Mouse (Mus musculus) midbrain, embryonic 15.5 days (tissue): ENCODE data around the gene Egfr. TPM values are rescaled to one million over a fixed set of nuclear protein-coding genes. Genes with fewer than 3 reads are reported as not detected.

Experiments used
- ATAC-seq: fragments of 200-750 bp; cut with Nextera tagmentation; replicated peaks from 2 replicates; pipeline ENCODE4 v1.8.0; 2017; ENCODE audit warnings: moderate TSS enrichment
- H3K27ac ChIP-seq: fragments of 300-500 bp; sonication (generic); 2 replicates; pipeline ENCODE4 v1.5.1; 2015; ENCODE audit warnings: mild to moderate bottlenecking, inconsistent platforms
- H3K27me3 ChIP-seq: fragments of 300-500 bp; sonication (generic); replicated peaks from 2 replicates; pipeline ENCODE4 v1.6.1; 2015; ENCODE audit warnings: inconsistent platforms
- H3K36me3 ChIP-seq: fragments of 300-500 bp; sonication (generic); replicated peaks from 2 replicates; pipeline ENCODE4 v1.6.1; 2015; ENCODE audit warnings: inconsistent platforms
- H3K4me1 ChIP-seq: fragments of 300-500 bp; sonication (generic); 2 replicates; pipeline ENCODE4 v1.6.1; 2015; ENCODE audit warnings: inconsistent platforms
- H3K4me2 ChIP-seq: fragments of 300-500 bp; sonication (generic); 2 replicates; pipeline ENCODE4 v1.6.1; 2015; ENCODE audit warnings: inconsistent platforms, mild to moderate bottlenecking, moderate library complexity
- H3K4me3 ChIP-seq: fragments of 300-500 bp; sonication (generic); 2 replicates; pipeline ENCODE4 v1.5.1; 2015; ENCODE audit warnings: mild to moderate bottlenecking, inconsistent platforms
- H3K9ac ChIP-seq: fragments of 300-500 bp; sonication (generic); 2 replicates; pipeline ENCODE4 v1.6.1; 2015; ENCODE audit warnings: mild to moderate bottlenecking, inconsistent platforms
- H3K9me3 ChIP-seq: fragments of 300-500 bp; sonication (generic); 2 replicates; pipeline ENCODE4 v1.6.1; 2016; ENCODE audit warnings: inconsistent platforms
- WGBS: fragments of 180-500 bp; shearing (Covaris S2); methylation state at CpG from one replicate; pipeline ENCODE4 v1.1.7; 2015; ENCODE audit warnings: mixed read lengths; 5-methylcytosine and 5-hydroxymethylcytosine counted together
- polyA plus RNA-seq: library from polyadenylated mRNA; unstranded; fragments of >200 nt; fragmentation: Nextera tagmentation; extraction: Ambion mirVana; gene quantifications from 2 replicates; pipeline ENCODE4 v1.2.1, GENCODE M21; 2015

Egfr gene
- polyA plus RNA-seq, 1 experiment from 2014 or later = 4.3 TPM

DNA sequence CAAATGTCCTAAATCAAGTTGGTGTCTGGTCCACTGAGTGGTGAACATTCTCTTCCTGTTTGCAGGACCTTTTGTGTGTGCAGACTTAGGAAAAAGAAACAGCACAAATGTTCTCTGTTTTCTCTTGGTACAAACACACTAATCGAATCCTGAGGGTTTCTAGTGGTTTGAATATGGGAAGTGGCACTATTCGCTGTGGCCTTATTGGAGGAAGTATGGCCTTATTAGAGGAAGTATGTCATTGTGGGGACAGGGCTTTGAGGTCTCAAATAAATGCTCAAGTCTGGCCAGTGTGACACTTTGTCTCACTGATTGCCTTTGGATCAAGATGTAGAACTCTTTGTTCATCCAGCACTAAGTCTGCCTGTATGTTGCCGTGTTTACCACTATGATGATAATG is 180.2 kb downstream of the Egfr start:
- no peak overlapping the region for H3K4me2 ChIP-seq
- H3K27ac ChIP-seq = no peak overlapping the region
- 97% methylated on average over 3 of the region's 3 CpGs for WGBS
- no peak overlapping the region for H3K9ac ChIP-seq
- H3K36me3 ChIP-seq = no peaks in the 10 kb centered on the region
- H3K27me3 ChIP-seq = no peaks in the 10 kb centered on the region
- H3K4me3 ChIP-seq = no peak overlapping the region
- no peaks in the 10 kb centered on the region for H3K4me1 ChIP-seq
- no peaks in the 10 kb centered on the region for H3K9me3 ChIP-seq
- ATAC-seq = no peak

DNA sequence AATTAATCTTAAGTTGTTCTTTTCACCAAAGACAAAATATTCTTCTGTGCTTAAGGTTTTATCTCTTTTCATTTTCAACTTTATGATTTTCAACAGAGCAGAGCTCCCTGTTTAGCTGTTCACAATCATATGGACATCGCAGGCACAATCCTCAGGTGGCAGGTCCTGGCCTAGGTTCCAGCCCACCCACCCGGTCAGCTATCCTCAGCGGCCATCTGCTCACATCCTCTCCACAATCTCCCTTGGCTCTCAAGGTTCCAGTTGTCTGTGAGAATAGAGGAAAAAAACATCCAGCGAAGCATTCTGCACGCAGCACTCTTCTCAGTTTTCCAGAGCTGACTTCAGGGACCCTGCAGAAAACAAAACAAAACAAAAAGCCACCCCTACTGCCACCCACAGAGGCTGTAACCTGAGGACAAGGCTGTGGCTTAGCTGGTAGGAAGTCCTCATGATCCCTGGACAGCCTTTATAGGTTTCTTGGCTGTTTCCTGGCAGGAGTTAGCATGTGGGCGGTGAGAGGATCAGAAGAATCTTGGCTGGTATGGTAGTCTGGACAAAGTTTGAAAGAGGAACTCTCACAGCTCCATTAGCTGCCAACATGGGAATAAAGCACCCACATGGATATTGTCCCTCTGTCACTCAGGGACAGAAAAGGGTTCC is 183.7 kb downstream of the Egfr start:
- no peak overlapping the region for H3K4me3 ChIP-seq
- H3K4me2 ChIP-seq = no peak overlapping the region
- no peak overlapping the region for H3K27ac ChIP-seq
- no peaks in the 10 kb centered on the region for H3K27me3 ChIP-seq
- no peak overlapping the region for H3K9ac ChIP-seq
- no peaks in the 10 kb centered on the region for H3K36me3 ChIP-seq
- WGBS = 74% methylated on average over 6 of the region's 6 CpGs
- H3K9me3 ChIP-seq = no peaks in the 10 kb centered on the region
- ATAC-seq = no peak
- no peaks in the 10 kb centered on the region for H3K4me1 ChIP-seq

DNA sequence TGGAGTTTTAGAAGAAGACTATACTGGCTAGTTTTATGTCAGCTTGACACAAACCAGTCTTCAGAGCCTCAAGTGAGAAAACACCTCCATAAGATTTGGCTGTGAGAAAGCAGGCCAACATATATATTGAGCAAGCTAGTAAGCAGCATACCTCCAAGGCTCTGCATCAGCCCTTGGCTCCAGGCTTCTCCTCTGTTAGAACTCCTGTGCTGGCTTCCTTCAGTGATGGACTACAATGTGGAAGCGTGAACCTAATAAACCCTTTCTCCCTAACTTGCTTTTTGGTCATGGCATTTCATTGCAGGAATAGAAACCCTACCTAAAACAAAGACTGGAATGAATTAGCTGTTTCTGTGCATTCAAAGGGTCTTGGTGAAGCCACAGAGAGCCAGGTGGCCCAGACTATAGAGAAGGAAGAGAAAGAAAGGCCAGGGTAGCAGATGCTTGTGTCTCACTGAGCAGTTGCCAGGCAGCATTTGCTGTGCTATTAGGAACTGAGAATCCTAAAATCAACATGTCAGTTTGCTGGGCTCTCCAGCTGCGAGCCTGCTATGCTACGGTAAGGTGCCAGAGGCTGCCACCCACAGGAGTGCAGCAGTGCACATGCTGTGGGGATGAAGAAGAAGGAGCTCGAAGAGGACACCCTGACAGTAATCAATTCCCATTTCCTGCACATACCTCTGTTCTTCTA is 189.2 kb downstream of the Egfr start:
- 33% methylated on average over 4 of the region's 4 CpGs for WGBS

DNA sequence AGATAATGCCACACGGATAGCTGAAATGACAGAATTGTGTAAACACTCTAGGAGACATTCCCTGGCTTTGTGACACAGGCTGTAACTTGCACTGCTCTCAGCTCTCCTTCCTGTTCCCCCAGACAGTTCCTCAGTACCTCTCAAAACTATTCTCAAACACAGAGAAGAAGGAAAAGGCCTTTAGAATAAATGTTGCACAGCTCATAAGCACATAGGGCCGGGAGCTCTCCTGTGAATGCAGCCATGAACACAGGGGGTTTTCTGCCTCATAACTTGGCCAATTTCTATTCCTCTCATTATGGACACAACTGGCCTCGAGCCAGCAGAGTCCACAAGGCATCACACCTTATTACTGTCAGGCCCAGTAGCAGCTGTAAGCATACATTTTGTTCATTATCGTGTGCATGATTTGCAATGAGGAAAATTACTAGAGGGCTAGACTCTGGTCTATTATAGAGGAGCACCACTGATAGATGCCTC is 190.0 kb downstream of the Egfr start:
- Histone ChIP-seq H3K9ac (no peak overlapping the region), H3K4me3 (no peak overlapping the region), H3K4me1 (no peaks in the 10 kb centered on the region), H3K27ac (0 out of 2 replicates have a peak overlapping the region, but pooled peaks have one; percentile 27), H3K4me2 (no peak overlapping the region), H3K36me3 (no peaks in the 10 kb centered on the region), H3K27me3 (no peaks in the 10 kb centered on the region), H3K9me3 (no peaks in the 10 kb centered on the region)
- WGBS = 53% methylated on average over 4 of the region's 4 CpGs
- peak; percentile 77 for ATAC-seq

More for the DNA sequence above, 189.2 kb downstream of the Egfr start:
- no peak overlapping the region for H3K9ac ChIP-seq
- H3K4me3 ChIP-seq = no peak overlapping the region
- no peaks in the 10 kb centered on the region for H3K9me3 ChIP-seq
- peak overlapping the region; percentile 27; the same call in 1 of the 2 replicates for H3K27ac ChIP-seq
- no peaks in the 10 kb centered on the region for H3K36me3 ChIP-seq
- peak; percentile 84 for ATAC-seq
- no peaks in the 10 kb centered on the region for H3K27me3 ChIP-seq
- no peaks in the 10 kb centered on the region for H3K4me1 ChIP-seq
- H3K4me2 ChIP-seq = no peak overlapping the region

DNA sequence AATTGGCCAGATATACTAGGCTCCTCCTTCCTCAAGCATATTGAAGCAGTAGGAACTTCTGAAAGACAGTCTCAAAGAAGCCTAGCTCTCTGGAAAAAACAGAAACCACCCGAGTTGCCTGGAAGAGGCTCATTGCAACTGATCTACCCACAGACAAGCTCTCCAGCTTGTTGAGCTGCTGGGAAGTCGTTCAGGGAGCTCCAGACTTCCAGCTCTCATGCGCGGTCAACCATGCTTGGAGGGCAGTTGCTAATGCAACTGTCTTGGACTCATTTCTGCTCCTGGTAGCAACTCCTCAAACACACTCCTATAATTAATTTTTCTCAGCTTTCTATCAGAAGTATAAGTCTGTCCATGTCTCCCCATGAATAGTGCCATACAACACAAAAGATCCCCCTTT is 191.0 kb downstream of the Egfr start:
- Histone ChIP-seq H3K4me3 (no peak overlapping the region), H3K9me3 (no peaks in the 10 kb centered on the region), H3K4me2 (no peak overlapping the region), H3K4me1 (no peaks in the 10 kb centered on the region), H3K27me3 (no peaks in the 10 kb centered on the region), H3K27ac (no peak overlapping the region), H3K36me3 (no peaks in the 10 kb centered on the region), H3K9ac (no peak overlapping the region)
- 91% methylated on average over 4 of the region's 4 CpGs for WGBS
- no peak for ATAC-seq

DNA sequence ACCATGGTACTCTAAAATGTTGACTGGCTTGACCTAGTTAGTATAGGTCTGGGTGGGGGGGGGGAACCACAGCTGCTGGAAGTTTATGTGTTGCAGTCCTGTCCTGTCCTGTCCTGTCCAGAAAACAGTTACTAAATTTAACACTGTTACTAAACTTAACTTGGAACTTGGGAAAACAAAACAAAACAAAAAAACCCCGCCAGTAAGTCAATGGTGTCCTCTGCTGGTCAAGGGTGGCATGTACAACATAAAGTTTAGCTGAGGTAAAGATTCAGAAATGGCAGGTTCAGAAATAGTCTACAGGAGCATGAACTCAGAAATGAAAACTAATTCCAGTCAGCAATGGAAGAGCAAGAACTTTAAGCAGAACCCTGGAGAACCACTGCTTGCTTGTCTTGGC is 196.8 kb downstream of the Egfr start:
- Histone ChIP-seq H3K27me3 (no peaks in the 10 kb centered on the region), H3K9ac (no peak overlapping the region), H3K4me2 (no peak overlapping the region), H3K36me3 (no peaks in the 10 kb centered on the region), H3K4me1 (peaks cover 12% of the 10 kb centered on the region), H3K4me3 (no peak overlapping the region), H3K27ac (no peak overlapping the region), H3K9me3 (no peaks in the 10 kb centered on the region)
- ATAC-seq = no peak
- 39% methylated on average over 1 of the region's 1 CpGs for WGBS

DNA sequence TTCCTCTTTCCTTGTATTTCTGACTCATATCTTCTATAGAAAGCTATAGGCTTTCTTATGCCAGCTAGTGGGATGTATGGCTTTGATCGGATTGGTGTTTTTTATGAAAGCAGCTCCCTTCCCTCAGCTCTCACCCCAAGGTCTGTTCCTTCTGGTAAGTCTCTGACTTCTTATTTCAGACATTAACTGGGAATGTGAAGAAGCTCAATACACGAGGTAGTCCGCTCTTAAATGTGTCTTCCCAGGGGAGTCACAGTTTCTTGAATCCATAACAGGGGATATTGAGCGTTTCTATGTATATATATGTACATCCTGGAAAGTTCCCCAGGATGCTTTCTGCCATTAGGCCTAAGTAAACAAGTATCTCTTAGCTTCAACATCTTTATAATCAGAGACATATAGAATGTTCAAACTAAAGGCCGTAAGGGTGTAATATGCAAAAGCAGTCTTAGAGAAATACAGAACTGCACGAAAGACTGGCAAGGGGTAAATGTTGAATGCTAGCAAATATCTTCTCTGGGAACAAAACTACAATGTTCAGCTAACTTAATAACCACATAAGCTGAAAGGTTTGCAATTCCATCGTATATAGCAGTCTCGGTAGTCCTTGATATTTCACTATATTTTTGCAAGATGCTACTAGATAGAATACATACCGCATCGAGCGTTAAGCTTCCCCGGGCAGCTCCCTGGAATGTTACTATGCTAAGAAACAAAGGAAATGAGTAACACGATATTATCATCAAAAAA is 198.4 kb downstream of the Egfr start:
- no peaks in the 10 kb centered on the region for H3K27me3 ChIP-seq
- ATAC-seq = no peak
- 53% methylated on average over 13 of the region's 13 CpGs for WGBS
- peaks cover 12% of the 10 kb centered on the region for H3K4me1 ChIP-seq
- H3K27ac ChIP-seq = no peak overlapping the region
- H3K36me3 ChIP-seq = no peaks in the 10 kb centered on the region
- peak overlapping the region; percentile 95 for H3K4me2 ChIP-seq
- H3K9ac ChIP-seq = 0 out of 2 replicates have a peak overlapping the region, but pooled peaks have one; percentile 17
- H3K9me3 ChIP-seq = no peaks in the 10 kb centered on the region
- H3K4me3 ChIP-seq = peak overlapping the region; percentile 69

DNA sequence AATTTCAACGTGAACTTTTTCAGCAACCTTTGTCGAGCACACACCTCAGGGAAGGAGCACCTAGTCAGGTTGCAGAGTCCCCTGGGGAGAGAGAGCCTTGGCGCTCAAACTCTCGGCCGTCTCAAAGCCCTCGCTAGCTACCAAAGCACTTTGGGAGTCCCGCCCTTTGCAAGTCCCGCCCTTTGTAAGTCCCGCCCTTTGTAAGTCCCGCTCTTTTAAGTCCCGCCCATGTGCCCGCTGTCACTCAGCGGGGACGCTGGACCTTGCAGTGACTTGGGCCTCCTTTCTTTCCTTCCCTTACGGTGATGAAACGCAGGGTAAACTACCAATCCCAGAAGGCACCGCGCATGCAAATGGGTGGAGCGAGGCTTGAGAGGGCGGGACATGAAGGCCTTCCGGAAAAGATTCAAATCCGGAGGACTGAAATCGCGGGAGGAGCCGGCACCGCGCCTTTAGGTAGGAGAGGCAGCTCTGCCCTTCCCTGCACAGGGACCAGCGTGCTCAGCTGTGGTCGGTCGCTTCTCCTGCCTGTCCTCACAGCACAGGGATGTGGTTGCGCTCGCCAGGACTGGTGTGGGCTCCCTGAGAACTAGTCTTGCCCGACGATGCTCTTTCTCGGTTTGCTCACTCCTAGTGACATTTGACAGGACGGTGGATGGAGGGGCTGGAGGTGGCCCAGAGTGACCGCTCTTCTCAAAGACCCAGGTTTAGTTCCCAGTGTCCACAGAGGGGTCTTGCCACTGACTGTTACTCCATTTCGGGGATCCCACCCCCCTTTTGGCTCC is 199.2 kb downstream of the Egfr start, which contains the start of gene Fbxo48:
TSS of gene Fbxo48 (plus strand) at position 400 of the 785 bp plus-strand sequence.
- peak within 1 kb of the TSS; percentile 62 for H3K9ac ChIP-seq
- H3K27ac ChIP-seq = no peak within 1 kb of the TSS
- peaks cover 12% of the 10 kb centered on the region for H3K4me1 ChIP-seq
- H3K4me2 ChIP-seq = peak within 1 kb of the TSS; percentile 95
- no peaks in the 10 kb centered on the region for H3K9me3 ChIP-seq
- no peaks in the 10 kb centered on the region for H3K36me3 ChIP-seq
- peak within 1 kb of the TSS; percentile 69 for H3K4me3 ChIP-seq
- ATAC-seq = peak; percentile 100
- WGBS = under 1% methylated on average over 38 of the region's 38 CpGs
- H3K27me3 ChIP-seq = no peaks in the 10 kb centered on the region

DNA sequence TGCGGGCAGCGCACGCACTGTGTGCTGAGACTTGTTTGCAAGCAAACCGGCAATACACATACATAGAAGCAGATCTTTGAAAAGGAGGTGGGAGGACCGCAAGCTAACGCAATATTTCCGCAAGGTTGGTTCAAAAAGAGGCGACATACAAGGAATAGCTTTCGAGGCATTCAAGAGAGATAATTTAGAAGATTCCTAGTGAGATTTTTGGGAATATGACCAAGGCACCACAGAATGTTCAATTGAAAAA is 199.7 kb downstream of the Egfr start:
- 6% methylated on average over 9 of the region's 9 CpGs for WGBS
- ATAC-seq = no peak
- no peaks in the 10 kb centered on the region for H3K27me3 ChIP-seq
- H3K4me2 ChIP-seq = peak overlapping the region; percentile 95
- H3K4me1 ChIP-seq = peaks cover 12% of the 10 kb centered on the region
- H3K9me3 ChIP-seq = no peaks in the 10 kb centered on the region
- no peaks in the 10 kb centered on the region for H3K36me3 ChIP-seq
- peak overlapping the region; percentile 69 for H3K4me3 ChIP-seq
- H3K27ac ChIP-seq = no peak overlapping the region
- peak overlapping the region; percentile 62 for H3K9ac ChIP-seq

DNA sequence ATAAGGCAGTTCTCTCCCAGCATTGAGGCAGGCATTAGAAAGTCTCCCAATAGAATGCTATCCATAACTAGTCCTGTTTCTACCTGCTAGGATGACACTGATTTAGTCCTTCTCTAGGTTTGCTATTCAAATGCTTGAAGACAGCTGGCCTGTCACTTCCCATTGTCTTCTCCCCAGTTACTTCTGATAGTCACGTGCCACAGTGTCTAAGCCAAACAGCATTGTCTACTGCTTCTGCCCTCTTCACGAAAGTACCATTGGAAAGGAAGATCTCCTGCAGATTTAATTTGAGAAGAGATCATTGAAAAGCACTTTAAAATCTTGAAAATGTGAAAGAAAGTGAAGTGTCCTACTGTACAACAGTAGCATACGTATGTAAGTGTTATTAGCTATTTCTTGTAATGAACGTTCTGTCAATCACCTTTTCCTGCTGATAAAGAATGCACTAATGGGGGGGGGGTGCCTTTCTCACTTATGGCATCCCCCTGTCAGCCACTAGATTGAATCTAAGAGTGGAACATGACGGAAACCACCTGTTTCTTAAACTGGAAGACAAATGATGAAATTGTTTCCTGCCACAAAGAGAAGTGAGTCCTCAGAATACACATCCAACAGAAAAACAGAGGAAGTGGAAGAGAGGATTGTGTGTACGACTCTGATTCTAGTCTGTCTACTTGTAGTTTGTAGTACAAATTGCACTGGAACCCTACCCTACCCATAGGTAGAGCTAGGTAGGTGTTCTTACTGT is 204.3 kb downstream of the Egfr start:
- no peak overlapping the region for H3K27ac ChIP-seq
- no peak overlapping the region for H3K9ac ChIP-seq
- H3K4me1 ChIP-seq = peaks cover 6% of the 10 kb centered on the region
- no peaks in the 10 kb centered on the region for H3K27me3 ChIP-seq
- no peak overlapping the region for H3K4me3 ChIP-seq
- no peak overlapping the region for H3K4me2 ChIP-seq
- 90% methylated on average over 6 of the region's 6 CpGs for WGBS
- H3K9me3 ChIP-seq = no peaks in the 10 kb centered on the region
- no peak for ATAC-seq
- H3K36me3 ChIP-seq = no peaks in the 10 kb centered on the region

DNA sequence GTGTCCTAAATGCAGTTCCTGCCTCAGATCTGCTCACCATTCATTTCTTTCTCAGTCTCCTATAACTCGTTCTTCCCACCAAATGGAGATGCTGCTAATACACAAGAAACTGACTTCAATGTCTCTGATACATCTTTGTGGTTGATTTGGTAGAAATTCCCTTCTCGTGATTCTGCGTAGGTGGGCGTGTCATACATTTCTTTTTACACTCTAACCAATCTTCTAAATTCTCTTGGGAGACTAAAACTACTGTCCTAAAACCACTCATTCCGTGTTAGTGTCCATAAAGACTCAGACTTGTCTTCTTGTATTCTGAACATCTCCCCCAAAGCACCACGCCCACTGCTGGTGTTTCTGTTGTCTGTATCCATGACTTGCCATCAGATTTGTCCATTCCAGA is 205.0 kb downstream of the Egfr start:
- ATAC-seq = no peak
- H3K27me3 ChIP-seq = no peaks in the 10 kb centered on the region
- H3K9ac ChIP-seq = no peak overlapping the region
- WGBS = 93% methylated on average over 6 of the region's 6 CpGs
- no peaks in the 10 kb centered on the region for H3K36me3 ChIP-seq
- no peak overlapping the region for H3K4me2 ChIP-seq
- no peak overlapping the region for H3K4me3 ChIP-seq
- no peak overlapping the region for H3K27ac ChIP-seq
- no peaks in the 10 kb centered on the region for H3K4me1 ChIP-seq
- H3K9me3 ChIP-seq = no peaks in the 10 kb centered on the region
